Mouse (Mus musculus): ENCODE results near the gene Prdx5.

Prdx5 gene

GRCm38 (mm10) chr19:6909507-6910289 lies at the start of gene Prdx5, which contains the start of gene Trmt112:
Prdx5 (minus strand) TSS chr19:6910106.
Trmt112 (plus strand) TSS chr19:6909698.
- in situ Hi-C loops (cut with MseI, MboI): no loop called here

GRCm38 (mm10) chr19:6956461-6956860 lies 46.6 kb upstream of the Prdx5 start:
- in situ Hi-C loops (cut with MseI, MboI): no loop called here

- in situ Hi-C loops (cut with MseI, MboI): no loop called here
Observed at GRCm38 (mm10) chr19:6955424-6955823, 45.5 kb upstream of the Prdx5 start.

DNA sequence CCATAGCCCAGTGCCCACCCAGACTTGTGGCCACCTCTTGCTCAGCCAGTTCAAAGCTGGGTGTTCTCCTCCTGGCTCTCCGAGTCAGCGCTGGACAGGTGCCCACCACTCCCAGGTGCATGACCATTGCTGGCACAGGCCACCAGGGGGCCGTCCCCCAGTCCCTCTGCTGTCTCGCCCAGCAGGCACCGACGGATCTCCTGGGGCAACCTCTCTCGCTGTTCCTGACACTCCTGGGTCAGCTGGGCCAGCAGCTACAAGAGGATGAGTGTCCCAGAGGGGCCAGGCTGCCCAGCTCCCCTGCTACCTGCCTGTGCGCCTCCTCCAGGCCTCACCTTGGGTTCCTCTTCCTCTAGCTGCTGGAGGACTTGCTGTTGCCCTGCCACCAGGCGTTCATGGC lies 44.1 kb upstream of the Prdx5 start:
- in situ Hi-C loops (cut with MseI, MboI): no loop called here

DNA sequence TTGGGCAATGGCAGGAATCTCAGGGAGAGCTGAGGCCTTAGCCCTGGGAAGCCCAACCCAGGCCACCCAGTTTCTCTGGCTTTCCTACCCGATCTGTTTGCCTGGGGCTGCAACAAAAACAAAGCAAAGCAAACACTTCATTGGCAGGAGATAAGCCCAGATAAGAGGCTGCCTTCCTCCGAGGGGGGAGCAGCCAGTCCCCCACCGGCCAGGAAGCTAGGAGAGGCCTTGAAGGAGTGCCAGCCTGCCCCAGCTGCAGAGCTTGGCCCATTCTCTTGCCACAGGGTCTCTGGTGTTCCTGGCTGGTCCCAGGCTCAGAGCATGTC lies 42.8 kb upstream of the Prdx5 start:
- in situ Hi-C loops (cut with MseI, MboI): no loop called here

DNA sequence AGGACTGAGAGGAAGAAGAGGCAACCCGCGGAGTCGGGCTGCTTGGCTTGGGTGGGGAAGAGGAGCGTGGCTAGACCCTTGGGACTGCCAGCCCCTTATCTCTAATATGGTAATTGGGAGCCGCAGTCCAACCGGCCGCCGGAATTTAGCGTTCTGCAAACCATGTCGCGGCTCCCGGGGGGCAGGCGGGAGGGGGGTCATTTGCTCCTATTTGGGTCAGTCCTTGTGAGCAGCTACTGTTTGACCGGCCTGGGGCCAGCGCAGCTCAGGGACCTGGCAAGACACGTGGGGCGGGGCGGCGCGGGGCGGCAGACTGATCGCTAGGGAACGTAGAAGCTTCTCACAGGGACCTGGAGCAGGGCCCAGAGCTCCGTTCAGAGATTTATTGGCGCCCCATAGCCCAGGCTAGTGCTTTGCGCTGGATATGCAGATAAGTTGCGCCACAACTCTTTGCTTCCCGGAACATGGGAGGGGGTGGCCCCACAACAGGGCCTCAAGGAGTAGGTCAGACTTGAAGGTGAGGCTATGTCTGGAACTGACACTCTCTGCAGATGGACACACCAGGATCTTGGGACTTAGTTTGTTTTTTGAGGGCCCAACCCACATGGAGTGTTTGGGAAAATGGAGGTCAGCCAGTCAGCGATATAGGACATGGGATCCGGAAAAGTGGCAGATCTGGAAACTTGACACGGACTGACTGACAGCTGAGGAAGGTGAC lies 42.2 kb upstream of the Prdx5 start:
- in situ Hi-C loops (cut with MseI, MboI): no loop called here

DNA sequence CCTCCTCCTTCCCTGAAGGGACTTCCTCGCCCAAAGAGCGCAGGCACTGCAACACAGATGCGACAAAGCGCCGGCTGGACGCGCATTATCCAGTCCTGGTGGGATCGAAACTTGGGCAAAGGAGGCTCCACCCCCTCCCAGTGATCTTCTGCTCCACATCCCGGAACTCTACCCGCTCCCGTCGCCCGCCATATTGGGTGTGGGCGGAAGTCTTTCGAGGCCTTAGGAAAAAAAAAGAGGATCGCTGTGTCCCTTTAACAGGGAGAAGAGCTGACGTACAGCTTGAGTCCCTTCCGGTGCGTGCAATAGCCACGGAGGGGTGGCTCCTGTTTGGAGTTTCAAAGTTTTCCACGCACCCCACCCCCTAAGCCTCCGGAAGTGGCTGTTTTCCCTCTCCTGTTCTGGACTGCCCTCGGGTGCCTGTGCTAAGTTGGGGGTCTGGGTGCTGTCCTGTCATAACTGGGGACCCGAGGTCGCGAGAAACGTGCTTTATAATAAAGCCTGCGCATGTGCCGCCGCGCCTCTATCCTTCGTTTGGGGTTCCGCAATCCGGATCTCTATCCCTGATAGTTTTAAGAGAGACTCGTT lies 41.6 kb upstream of the Prdx5 start:
- in situ Hi-C loops (cut with MseI, MboI): no loop called here

DNA sequence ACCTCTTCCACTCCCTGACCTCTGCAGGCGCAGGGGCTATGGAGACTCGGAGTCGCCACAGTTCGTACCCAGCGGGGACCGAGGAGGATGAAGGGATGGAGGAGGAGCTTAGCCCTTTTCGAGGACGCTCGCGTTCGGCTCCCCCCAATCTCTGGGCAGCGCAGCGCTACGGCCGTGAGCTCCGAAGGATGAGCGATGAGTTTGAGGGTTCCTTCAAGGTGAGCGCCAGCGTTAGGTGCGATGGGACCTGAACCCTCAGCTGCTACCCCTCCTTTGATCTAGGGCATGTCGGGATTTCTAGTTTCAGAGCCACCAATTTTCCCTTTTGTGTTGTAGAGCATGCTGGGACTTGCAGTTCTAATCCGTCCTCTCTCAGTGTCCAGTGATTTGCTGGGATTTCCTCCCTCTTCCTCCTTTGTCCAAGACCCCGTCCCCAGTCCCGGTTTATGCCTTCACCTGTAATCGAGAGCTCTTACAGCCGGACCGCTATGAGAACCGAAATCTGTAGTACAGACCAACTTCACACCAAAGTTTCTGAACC lies 40.8 kb upstream of the Prdx5 start:
- in situ Hi-C loops (cut with MseI, MboI): no loop called here

- in situ Hi-C loops (cut with MseI, MboI): no loop called here
Observed at GRCm38 (mm10) chr19:6949951-6950350, 40.0 kb upstream of the Prdx5 start.

GRCm38 (mm10) chr19:6949532-6949931 lies 39.6 kb upstream of the Prdx5 start:
- in situ Hi-C loops (cut with MseI, MboI): no loop called here

DNA sequence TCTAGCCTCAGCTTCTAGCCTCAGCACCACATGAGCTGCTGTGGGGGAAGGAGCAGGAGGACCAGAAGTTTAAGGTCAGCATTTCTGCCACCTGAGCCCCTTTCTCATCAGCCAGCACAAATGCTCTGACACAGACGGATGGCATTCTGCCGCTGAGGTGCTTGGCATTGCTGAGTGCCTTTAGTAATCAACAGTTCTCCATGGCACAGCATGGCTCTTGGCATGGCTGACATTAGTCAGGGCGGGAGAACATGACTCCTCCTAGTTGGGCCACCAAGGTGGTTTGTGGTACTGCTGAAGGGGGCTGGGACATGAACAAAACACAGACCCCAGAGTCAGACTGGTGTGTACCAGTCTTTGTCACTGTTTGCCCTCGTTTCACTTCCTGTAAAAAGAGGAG lies 38.3 kb upstream of the Prdx5 start:
- in situ Hi-C loops (cut with MseI, MboI): no loop called here

- in situ Hi-C loops (cut with MseI, MboI): no loop called here
Observed at GRCm38 (mm10) chr19:6947742-6948141, 37.8 kb upstream of the Prdx5 start.

- in situ Hi-C loops (cut with MseI, MboI): no loop called here
Observed at GRCm38 (mm10) chr19:6943709-6944108, 33.8 kb upstream of the Prdx5 start.

DNA sequence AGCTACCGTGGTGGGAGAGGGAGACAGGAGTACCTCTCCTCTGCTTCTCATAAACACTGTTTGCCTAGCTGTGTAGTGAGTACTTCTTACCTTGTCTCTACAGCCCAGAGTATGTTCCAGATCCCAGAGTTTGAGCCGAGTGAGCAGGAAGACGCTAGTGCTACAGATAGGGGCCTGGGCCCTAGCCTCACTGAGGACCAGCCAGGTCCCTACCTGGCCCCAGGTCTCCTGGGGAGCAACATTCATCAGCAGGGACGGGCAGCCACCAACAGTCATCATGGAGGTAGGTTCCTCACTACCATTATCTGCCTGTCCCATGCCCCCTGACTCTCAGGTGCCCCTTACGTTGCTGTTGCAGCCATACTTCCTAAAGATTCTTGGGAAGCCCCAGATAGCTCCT lies 32.9 kb upstream of the Prdx5 start:
- in situ Hi-C loops (cut with MseI, MboI): no loop called here

GRCm38 (mm10) chr19:6942249-6942691 lies 32.4 kb upstream of the Prdx5 start, which contains the start of gene Gpr137:
Gpr137 (minus strand) TSS chr19:6942480.
- in situ Hi-C loops (cut with MseI, MboI): no loop called here

DNA sequence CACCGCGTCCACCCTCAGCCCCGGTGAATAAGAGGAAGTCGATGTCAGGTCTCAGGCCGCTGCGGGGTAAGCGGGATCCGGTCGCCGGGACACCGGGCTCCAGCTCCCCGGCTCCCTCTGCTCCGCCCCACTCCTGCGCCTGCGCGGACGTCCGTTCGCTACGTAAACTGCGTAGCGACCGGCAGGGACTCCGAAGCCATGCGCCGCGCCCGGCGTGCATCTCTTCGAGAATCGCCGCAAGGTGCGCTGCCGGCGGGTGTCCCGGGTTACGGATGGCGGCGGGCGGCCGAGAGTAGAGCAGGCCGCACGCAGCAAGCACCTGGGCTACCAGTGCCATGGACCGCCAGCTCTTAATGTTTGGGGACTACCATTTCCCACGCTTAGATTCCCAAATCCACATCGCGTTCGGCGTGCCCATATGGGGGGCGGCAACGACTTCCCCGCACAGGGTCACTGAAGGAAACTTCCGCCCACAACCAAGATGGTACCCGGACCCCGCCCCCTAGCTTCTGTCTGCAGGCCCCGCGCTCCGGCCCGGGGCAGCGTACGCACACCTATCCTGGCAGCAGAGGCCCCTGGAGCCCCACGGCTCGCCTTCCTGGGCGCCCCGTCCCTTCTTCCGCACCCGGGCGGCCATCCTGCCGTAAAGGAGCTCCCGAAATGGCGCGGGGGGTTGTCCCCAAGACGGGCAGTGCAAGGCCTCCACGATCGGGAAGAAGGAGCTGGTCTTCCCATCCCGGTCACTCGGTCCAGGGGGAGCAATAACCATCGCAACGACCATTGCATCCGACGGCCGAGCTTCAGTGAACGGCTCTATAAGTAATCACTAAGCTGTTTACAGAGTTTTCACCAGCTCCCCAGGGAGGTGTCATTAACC lies 31.7 kb upstream of the Prdx5 start, which contains the start of gene Bad:
Gene Bad (plus strand): TSS at position 490 of the 877 bp plus-strand sequence.
- in situ Hi-C loops (cut with MseI, MboI): no loop called here

GRCm38 (mm10) chr19:6940396-6941351 lies 30.8 kb upstream of the Prdx5 start:
- in situ Hi-C loops (cut with MseI, MboI): no loop called here

GRCm38 (mm10) chr19:6939106-6940002 lies 29.4 kb upstream of the Prdx5 start:
- in situ Hi-C loops (cut with MseI, MboI): no loop called here
